Mouse (Mus musculus): ENCODE measurements around the gene Khdc4. TPM values are rescaled to one million over a fixed set of nuclear protein-coding genes. Genes with fewer than 3 reads are reported as not detected.

Khdc4 gene
- total and polyA plus RNA-seq, 2 experiments from 2014 or later, result 55.1 to 93.3 TPM

GRCm38 (mm10) chr3:88650713-88651504 lies 34.7 kb upstream of the Khdc4 start:
- ATAC-seq (no peak), DNase-seq (no peak)
- Histone ChIP-seq H3K4me3 (ENCODE audit: low read depth, low read length) (no peak overlapping the region), H3K27me3 (ENCODE audit: insufficient read depth, low read length) (no peaks in the 10 kb centered on the region), H3K36me3 (ENCODE audit: insufficient read depth) (peaks cover 29% of the 10 kb centered on the region), H3K4me2 (ENCODE audit: low read depth) (no peak overlapping the region), H3K9me3 (ENCODE audit: low read length) (no peaks in the 10 kb centered on the region), H3K27ac (ENCODE audit: low read depth, low read length) (no peak overlapping the region), H3K9ac (no peak overlapping the region), H3K4me1 (ENCODE audit: insufficient read depth) (no peaks in the 10 kb centered on the region)
- WGBS, result 75% methylated on average over 13 of the region's 13 CpGs
- no peak for TF ChIP-seq CTCF (IDR thresholded peaks at IDR 0.05; ENCODE audit: low read depth)

- Histone ChIP-seq H3K4me3 (ENCODE audit: low read depth, low read length) (no peak overlapping the region), H3K9ac (no peak overlapping the region), H3K27ac (ENCODE audit: low read depth, low read length) (no peak overlapping the region), H3K36me3 (ENCODE audit: insufficient read depth) (peaks cover 19% of the 10 kb centered on the region), H3K4me1 (ENCODE audit: insufficient read depth) (no peaks in the 10 kb centered on the region), H3K9me3 (ENCODE audit: low read length) (no peaks in the 10 kb centered on the region), H3K27me3 (ENCODE audit: insufficient read depth, low read length) (no peaks in the 10 kb centered on the region), H3K4me2 (ENCODE audit: low read depth) (no peak overlapping the region)
- DNase-seq (no peak), ATAC-seq (no peak)
- no peak for TF ChIP-seq CTCF (IDR thresholded peaks at IDR 0.05; ENCODE audit: low read depth)
- 82% methylated on average over 18 of the region's 18 CpGs for WGBS
Measured at GRCm38 (mm10) chr3:88651669-88652618, 33.7 kb upstream of the Khdc4 start.

GRCm38 (mm10) chr3:88652846-88653515 lies 32.6 kb upstream of the Khdc4 start, which contains the start of gene Rxfp4:
Rxfp4 (minus strand) TSS chr3:88653142.
- H3K36me3 ChIP-seq (ENCODE audit: insufficient read depth), result peaks cover 8% of the 10 kb centered on the region; the same call in 1 of the 2 replicates
- no peaks in the 10 kb centered on the region for H3K27me3 ChIP-seq (ENCODE audit: insufficient read depth, low read length)
- no peak within 1 kb of the TSS for H3K4me2 ChIP-seq (ENCODE audit: low read depth)
- ATAC-seq, result no peak
- H3K4me1 ChIP-seq (ENCODE audit: insufficient read depth), result no peaks in the 10 kb centered on the region
- DNase-seq, result no peak
- H3K27ac ChIP-seq (ENCODE audit: low read depth, low read length), result no peak within 1 kb of the TSS
- WGBS, result 89% methylated on average over 17 of the region's 17 CpGs
- no peaks in the 10 kb centered on the region for H3K9me3 ChIP-seq (ENCODE audit: low read length)
- no peak for TF ChIP-seq CTCF (IDR thresholded peaks at IDR 0.05; ENCODE audit: low read depth)
- H3K4me3 ChIP-seq (ENCODE audit: low read depth, low read length), result no peak within 1 kb of the TSS
- no peak within 1 kb of the TSS for H3K9ac ChIP-seq

- ATAC-seq (no peak), DNase-seq (no peak)
- Histone ChIP-seq H3K9ac (no peak overlapping the region), H3K4me3 (ENCODE audit: low read depth, low read length) (no peak overlapping the region), H3K4me2 (ENCODE audit: low read depth) (no peak overlapping the region), H3K27me3 (ENCODE audit: insufficient read depth, low read length) (no peaks in the 10 kb centered on the region), H3K36me3 (ENCODE audit: insufficient read depth) (peaks cover under 1% of the 10 kb centered on the region; the same call in 1 of the 2 replicates), H3K4me1 (ENCODE audit: insufficient read depth) (no peaks in the 10 kb centered on the region), H3K27ac (ENCODE audit: low read depth, low read length) (no peak overlapping the region), H3K9me3 (ENCODE audit: low read length) (no peaks in the 10 kb centered on the region)
- TF ChIP-seq CTCF (IDR thresholded peaks at IDR 0.05; ENCODE audit: low read depth), result no peak
- 80% methylated on average over 6 of the region's 6 CpGs for WGBS
Measured at GRCm38 (mm10) chr3:88653516-88654370, 31.9 kb upstream of the Khdc4 start.

GRCm38 (mm10) chr3:88654621-88655020 lies 31.0 kb upstream of the Khdc4 start:
- Histone ChIP-seq H3K9ac (no peak overlapping the region), H3K36me3 (ENCODE audit: insufficient read depth) (no peaks in the 10 kb centered on the region), H3K4me1 (ENCODE audit: insufficient read depth) (no peaks in the 10 kb centered on the region), H3K4me2 (ENCODE audit: low read depth) (no peak overlapping the region), H3K27me3 (ENCODE audit: insufficient read depth, low read length) (no peaks in the 10 kb centered on the region), H3K27ac (ENCODE audit: low read depth, low read length) (no peak overlapping the region), H3K4me3 (ENCODE audit: low read depth, low read length) (no peak overlapping the region), H3K9me3 (ENCODE audit: low read length) (no peaks in the 10 kb centered on the region)
- no peak for TF ChIP-seq CTCF (IDR thresholded peaks at IDR 0.05; ENCODE audit: low read depth)
- WGBS, result 83% methylated on average over 4 of the region's 4 CpGs
- no peak for DNase-seq
- ATAC-seq, result no peak

- H3K4me1 ChIP-seq (ENCODE audit: insufficient read depth), result no peaks in the 10 kb centered on the region
- H3K4me3 ChIP-seq (ENCODE audit: low read depth, low read length), result no peak overlapping the region
- H3K9ac ChIP-seq, result no peak overlapping the region
- no peaks in the 10 kb centered on the region for H3K9me3 ChIP-seq (ENCODE audit: low read length)
- no peak for TF ChIP-seq CTCF (IDR thresholded peaks at IDR 0.05; ENCODE audit: low read depth)
- DNase-seq (no peak), ATAC-seq (no peak)
- no peaks in the 10 kb centered on the region for H3K36me3 ChIP-seq (ENCODE audit: insufficient read depth)
- H3K27me3 ChIP-seq (ENCODE audit: insufficient read depth, low read length), result no peaks in the 10 kb centered on the region
- WGBS, result 81% methylated on average over 8 of the region's 8 CpGs
- no peak overlapping the region for H3K27ac ChIP-seq (ENCODE audit: low read depth, low read length)
- H3K4me2 ChIP-seq (ENCODE audit: low read depth), result no peak overlapping the region
Measured at GRCm38 (mm10) chr3:88655619-88656018, 30.0 kb upstream of the Khdc4 start.

Data from forebrain, postnatal 0 days (tissue).